Mouse (Mus musculus): Measurements from ENCODE around the gene Mpp3.

DNA sequence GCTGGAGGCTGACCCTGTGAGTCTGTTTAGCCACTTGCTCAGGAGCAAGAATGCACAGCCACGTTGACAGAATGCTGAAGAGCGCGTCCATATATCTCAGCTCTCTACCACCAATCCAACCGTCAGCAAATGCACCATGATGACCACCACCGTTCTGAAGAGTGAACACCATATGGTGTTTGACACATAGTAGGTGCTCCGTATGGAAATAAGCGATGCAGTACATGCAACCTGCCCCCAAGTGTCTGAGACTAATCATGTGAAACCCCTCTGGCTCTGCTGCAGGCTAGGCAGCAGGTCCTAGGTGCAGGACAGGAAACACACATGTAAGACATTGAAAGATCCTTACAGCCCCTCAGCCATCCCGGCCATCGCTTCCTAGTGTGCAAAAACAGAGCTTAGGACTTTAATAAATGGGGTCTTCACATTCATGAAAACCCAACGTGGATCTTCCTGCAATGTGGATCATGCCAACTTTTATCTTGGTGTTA, 44.8 kb downstream of the Mpp3 start:
- TF ChIP-seq POLR2A (IDR thresholded peaks at IDR 0.05; ENCODE audit: low read depth, low read length), result no peak
- no peak for TF ChIP-seq CTCF (IDR thresholded peaks at IDR 0.05; ENCODE audit: extremely low read depth, insufficient read length, insufficient replicate concordance, low read depth, low read length)
